Mouse (Mus musculus) lung, postnatal 4 days (tissue): ENCODE results near the gene Osbpl3.

Experiments used
- DNase-seq, 2 experiments: peaks; one replicate each; pipeline ENCODE4 v3.0.0; 2021

Osbpl3 gene

DNA sequence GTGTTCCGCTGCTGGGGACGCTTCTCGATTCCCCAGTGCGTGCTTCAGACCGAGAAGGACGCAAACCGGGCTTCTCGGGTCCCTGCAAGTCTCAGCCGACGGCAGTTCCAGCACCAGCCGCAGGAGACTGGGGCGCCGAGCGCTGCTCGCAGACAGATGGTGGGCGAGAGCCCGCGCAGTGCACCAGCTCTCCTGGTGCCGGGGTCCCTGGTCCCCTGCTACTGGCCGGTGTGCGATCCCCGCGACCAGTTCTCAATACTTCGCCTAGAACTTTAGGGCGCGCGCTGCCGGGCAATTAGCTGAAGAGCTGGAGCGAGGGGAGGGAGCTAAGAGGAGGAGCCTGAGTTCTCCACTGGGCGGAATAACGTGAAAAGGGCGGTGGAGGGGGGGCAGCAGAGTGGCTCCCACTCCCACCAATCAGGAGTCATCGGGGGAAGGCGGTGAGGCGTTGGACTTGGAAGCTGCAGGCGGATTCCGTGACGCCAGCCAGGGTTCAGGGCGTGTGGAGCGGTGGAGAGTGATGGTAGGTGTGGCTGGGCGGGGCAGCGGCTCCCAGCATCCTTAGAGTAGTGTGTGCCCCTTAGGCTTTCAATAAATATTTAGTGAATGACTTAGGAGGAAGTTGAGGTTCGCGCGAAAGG, at the start of gene Osbpl3:
Osbpl3 (minus strand) TSS at position 373 of the 641 bp plus-strand sequence.
- DNase-seq = peak; percentile 85 to 91

DNA sequence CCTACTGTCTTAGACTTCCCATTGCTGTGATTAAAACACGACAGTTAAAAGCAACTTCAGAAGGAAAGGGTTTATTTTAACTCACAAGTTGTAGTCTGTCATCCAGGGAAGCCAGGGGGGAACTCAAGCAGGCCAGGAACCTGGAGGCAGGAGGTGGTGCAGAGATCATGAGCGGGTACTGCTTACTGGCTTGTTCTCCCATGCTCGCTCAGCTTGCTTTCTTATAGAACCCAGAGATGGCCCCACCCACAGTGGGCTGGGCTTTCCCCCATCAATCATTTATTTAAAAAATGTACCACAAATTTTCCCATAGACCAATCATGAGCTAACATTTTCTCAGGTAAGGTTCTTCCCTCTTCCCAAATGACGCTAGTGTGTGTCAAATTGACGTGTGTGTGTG, 49.5 kb upstream of the Osbpl3 start:
- no peak for DNase-seq

DNA sequence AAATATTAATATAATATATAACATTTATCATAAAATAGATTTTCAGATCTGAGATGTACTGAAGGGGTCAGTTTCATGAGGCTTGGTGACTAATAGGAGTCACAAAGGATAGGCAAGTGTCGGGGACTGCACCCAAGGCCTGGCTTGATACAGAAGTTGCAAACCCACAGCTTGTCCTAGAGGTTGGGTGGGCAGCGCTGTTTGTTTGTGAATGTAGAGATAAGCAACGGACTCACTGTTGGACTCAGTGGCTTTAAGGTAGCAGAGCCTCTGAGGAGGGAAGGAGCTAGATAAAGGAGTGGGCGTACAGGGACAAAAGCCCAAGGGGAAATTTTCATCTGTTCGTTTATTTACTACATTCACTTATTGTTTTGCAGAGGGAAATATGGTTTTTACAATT, 48.7 kb upstream of the Osbpl3 start:
- no peak for DNase-seq

DNA sequence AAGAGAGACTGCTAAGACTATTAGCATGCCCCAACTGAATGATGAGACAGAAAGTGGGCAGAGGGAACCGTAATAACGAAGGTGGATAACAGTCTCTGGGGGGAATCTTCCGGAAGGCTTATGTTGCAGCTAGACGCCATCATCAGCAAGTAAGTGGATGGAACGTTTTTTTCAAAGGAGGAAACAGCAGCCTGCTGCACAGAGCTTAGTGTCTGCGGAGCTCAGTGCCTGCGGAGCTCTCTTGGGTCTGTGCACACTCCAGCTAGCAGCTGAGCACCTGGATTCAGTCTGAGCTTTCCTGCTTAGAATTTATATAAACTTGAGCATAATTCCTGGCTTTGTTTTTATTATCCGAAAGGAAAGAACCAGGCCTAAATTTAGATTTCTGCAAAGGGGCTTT, 47.8 kb upstream of the Osbpl3 start:
- DNase-seq = no peak

DNA sequence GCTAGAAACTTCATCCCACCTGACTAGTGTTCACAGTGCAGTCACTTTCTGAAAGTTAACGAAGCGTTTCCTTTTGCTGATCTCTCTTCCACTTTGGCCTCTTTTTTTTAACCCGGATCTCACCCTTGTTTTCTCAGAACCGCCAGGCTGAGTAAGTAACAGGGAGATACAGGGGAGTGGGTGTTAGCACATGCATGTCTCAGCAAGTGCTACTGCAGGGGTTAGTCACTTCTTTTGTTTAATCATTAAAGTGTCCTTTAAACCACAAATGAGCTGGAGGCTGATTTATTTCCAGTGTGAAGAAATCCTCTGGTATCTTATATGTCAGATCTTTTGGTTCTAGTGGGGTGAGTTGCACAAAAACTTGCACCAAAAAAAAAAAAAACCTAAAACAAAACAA, 47.0 kb upstream of the Osbpl3 start:
- no peak for DNase-seq

DNA sequence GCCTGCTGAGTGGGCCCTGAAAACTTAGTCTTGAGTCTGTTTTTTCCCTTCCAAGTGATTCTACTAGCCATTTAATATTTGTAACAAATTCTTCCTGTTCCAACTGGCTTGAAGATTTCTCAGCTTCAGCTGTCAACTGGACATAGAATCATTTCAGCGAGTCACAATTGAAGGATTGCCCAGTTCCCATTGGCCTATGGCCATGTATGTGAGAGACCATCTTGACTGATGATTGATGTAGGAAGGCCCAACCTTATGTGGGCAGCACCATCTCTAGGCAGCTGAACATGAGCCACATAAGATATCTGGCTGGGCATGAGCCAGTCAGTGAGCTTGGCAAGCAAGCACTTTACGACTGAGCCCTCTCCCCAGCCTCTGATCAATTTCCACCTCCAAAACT, 42.3 kb upstream of the Osbpl3 start:
- DNase-seq = no peak

DNA sequence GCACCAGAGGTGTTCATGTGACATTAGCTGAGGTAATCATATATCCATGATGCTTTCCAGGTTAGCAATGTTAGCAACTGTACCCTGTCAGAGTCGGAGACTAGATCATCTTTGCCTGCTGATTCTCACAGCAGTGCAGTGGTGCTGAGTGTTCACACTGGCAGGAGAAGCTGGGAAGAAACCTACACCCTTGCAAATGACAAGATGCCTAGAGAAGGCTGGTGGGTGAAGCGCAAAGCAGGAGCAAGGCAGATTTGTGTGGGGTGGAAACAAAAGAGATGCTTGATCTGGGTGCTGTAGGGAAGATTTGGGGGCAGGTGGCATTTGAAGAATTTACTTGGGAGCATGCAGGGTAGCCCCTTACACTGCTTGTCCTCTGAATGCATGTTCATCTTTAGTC, 34.5 kb upstream of the Osbpl3 start:
- no peak for DNase-seq

DNA sequence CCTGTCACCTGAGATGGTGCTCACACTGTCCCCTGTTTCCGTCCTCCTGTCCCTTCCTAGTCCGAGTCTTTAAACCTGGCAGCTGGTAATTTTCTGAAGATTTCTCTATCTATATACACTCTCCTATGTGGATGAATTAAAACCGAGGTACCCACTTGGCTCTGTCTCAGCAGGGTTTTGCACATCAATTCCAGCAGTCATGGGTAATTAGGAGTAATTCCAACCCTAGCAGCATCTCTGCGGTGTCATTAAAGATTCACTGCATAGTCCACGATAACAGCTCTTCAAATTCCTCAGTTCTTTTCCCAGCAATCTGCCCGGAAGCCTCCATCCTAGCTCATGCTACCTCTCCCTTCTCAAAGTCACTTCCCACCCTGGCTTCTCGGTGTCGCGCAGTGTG, 33.4 kb upstream of the Osbpl3 start:
- DNase-seq = no peak

DNA sequence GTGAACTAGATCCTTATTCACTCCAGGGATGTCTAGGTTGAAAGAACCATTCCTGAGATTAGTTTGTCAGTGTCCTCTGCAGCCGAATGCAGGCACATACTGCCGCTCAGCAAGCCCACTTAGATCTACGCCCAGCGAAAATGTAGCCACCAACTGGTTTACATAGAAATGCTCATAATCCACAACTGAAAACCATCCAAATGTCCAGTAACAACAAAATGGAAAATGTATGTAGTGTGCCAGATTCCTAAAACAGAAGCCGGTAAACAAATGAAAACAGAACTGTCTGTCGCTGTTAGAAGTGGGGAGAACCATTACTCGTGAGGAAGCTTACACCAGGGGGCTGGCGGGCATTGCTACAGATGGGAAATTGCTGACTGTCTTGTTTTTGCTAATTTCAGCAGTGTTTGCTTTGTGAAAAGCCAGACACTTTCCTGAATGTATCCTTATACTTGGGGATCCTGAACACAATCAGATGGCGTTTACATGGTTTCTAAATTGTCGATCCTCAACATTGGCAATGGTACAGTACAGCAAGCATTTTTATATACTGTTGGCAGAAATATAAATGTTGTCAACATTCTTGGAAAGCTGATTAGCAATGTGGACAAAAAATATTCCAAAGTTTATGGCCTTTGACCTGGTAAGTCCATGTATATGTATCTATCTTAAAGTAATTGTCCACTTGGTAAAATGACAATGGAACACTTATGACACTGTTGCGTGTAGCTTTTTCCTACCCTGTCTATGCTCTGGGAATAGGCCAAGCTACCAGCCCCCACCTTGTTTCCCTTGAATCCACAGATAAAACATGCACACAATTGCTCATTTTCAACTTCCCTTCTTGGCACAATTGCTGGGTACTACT, 30.3 kb upstream of the Osbpl3 start:
- DNase-seq = peak in 1 of 2 experiments; percentile 37

DNA sequence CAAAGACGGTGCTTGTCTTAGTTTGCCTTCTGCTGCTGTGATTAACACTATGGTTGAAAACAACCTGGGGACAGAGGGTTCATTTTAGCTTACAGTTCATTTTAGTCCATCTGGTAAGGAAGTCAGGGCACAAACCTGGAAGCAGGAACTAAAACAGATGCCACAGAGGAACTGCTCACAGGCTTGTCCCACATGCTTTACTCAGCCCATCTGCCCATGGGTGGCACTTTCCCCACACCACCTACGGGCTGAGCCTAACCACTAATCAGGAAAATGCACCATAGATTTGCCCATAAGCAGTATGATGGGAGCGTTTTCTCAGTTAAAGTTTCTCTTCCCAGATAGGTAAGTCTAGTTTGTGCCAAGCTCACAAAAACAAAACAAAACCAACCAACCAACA, 27.4 kb upstream of the Osbpl3 start:
- no peak for DNase-seq

DNA sequence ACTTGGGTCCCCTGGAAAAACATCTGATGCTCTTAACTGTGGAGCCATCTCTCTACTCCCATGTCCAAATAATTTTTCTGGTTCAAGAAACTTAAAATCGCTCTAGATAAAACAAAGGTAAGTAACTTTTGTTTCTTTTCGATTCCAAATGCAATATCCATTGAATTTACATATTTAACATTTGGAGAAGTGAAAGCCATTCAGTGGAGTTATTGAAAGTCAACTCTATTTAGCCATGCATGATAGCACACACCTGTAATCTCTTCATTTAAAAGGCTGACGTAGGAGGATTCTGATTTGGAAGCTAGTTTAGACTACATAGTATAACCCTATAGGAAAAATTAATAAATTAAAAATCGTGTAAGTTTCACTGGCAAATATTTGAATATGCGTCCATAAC, 25.5 kb upstream of the Osbpl3 start:
- DNase-seq = no peak

DNA sequence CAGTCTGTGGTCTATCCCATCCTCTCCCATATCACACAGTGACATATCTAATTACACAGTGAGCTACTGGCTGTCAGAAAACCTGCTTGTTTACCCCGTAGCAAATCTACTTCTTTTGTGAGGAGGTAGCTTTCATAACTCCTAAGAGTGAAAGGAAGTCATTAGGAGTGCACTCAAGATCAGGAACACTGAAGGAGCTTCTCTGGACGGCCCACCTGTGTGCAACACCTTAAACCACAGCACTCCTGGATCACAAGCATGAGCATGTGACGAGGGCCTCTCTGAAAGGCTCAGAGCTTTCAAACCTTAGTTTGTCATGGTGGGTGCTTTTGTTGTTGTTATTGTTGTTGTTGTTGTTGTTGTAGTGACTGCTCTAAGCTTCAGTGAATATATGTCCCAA, 10.4 kb upstream of the Osbpl3 start:
- peak in 1 of 2 experiments; percentile 22 for DNase-seq

DNA sequence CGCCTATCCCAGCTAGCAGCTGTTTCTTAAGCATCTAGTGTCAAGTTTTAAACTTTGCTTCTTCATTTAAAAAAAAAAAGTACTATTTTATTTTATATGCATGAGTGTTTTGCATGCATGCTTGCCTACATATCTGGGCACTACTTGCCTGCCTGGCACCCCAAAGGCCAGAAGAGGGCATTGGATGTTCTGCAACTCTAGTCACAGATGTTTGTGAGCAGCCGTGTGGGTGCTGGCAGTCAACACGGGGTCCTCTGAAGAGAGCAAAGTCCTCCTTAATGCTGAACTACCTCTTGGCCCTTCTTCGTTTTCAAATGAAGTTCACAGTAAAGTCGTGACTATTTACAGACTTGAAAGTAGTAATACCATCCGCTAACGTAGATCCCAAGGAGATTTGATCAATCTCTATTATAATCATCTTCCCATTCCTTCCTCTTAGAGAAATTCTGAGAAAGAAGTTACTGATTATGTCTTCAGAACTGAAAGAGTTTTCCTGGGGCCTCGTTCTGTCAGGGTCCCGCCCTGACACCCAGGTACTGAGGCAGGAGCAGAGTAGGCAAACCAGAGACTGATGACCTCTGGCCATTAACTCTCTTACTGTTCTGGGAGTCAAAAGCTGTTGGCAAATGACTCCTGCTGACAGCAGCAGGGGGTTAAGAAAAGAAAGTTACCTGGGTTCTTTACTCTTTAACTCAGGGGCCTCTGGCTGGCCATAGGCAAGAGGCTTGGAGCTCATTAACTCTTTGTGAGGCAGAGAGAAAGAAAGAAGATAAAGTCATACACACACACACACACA, 8.9 kb upstream of the Osbpl3 start:
- DNase-seq = no peak

DNA sequence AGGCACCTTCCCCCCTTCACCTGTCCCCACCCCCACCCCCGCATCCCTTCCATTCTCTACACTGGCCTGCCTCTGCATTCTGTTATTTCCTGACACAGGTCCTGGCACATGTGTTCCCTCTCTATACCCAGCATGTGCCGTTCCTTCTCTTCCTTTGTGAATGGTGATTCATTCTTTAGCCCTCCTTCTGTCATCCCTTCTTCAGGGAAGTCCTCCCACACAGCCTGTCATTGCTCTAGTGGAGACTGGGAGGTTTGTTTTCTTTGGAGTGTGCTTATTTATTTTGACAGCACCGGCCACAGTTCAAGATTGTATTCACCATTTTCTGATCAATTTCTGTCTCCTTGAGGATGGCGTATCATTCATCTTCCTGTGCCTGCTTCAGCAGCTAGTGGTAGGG, 6.0 kb upstream of the Osbpl3 start:
- no peak for DNase-seq

DNA sequence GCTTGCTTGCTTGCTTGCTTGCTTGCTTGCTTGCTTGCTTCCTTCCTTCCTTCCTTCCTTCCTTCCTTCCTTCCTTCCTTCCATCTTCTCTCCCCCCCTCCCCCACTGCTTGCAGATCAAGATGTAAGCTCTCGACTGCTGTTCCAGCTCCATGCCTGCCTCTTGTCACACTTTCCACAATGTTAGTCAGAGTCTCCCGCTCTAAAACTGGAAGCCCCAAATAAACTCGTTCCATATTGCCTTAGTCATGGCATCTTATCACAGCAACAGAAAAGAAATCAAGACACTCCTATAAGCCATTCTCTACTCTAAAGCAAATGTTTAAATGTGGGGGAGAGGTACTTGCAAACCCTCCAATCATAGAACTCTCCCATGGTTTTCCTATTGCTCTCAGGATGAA, 5.6 kb upstream of the Osbpl3 start:
- DNase-seq = no peak

DNA sequence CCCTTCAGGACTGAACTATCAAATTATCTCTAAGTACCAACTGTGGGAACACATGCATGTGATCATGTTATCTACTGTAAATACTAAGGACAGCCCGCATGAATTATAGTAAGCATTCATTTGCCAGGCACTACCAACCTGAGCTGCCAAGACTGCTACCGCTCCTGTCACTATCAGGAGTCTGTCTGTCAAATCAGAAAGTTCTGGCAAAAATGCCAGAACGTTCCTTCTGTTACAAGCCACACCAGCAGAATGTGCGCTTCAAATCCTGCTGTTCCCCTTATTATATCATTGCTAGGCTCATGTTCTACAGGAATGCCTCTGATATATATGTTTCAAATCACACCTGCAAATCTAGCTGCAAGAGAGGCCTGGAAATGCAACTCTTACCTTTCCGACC, 4.6 kb upstream of the Osbpl3 start:
- DNase-seq = no peak

DNA sequence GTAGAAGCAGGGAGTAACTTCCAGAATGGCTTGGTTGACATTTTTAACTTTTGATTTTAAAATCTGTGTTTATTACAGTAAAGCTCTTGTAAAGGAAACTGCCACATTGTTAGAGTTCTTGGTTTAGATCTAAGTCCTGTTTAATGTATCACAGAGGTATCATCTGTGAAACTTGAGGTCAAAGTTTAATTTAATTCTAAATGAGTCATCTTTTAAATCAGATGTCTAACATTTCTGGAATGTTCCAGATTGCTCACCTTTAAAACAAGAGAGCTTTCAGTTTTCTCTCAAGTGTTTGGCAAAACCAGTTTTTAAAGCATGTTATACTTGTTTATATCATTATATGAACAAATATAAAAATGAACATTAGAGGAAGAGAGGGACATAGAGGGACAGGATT, 4.2 kb upstream of the Osbpl3 start:
- no peak for DNase-seq

DNA sequence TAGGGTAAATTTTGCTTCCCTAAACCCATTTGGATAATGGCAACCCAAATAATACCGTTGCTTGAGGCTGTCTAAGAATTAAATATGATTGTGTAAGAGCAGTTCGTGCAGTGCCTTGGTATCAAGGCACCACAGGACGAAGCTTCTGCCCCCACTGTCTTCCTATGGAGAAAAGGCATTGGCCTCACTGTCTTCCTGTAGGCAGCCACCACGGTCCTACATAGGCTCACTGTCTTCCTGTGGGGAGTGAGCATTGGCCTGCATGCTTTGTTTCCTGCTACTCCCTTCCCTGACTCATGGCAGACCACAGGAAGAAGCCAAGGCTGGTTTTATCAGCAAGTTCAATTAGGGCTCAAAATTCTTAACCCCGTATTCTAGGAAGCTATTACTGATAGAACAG, 3.3 kb upstream of the Osbpl3 start:
- DNase-seq = no peak

DNA sequence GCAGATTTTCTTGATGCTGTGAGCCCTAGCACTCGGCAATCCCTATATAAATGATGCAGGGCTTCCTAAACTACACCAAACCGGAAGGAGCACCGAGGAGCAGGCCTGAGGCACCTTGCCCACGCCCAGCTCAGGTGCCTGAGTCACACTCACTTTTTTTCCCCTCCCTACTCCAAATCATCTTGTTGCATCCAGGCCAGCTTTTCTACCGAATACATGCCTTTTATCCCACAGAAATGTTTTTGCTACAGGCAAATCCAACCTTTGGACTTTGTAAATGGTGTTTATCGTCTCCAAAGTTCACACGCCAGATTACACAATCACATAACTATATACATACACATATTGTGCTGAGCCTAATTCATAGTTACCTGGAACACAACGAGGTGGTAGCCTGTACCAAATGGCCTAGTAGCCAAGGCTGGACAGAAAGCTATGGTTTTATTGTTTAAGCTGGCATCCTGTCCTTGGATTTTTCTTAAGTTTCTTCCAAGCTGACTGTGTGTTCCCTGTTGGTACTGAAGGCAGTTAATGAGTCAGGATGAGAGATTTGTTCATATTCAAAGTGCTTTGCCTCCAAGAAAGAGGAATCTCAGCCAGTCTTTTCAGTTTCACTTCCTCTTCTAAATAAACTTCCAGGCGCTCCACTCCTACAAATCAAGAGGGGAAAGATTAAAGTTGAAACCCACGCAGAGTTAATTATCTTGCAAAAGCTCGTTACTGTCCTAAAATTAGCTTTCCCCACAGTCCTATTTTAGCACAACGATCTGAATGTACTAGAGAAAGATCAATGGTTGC, 1.7 kb upstream of the Osbpl3 start:
- DNase-seq = no peak

DNA sequence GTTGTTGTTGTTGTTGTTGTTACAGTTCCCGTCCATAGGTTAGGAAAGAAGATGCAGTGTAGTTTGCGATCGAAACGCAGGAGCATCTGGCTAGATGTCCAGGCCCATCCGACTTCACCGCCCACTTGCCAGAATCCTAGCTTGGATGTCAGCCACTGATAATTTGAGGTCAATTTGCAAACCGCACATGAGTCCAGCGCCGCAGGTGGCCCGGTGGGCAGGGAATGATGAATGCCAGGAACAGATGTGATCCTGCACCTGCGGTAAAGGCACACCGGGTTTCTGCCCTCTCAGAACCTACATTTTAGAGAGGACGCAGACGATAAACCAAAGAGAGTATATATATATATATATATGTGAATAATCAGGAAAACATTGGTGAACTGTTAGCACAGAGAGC, 705 bp upstream of the Osbpl3 start:
- no peak for DNase-seq

DNA sequence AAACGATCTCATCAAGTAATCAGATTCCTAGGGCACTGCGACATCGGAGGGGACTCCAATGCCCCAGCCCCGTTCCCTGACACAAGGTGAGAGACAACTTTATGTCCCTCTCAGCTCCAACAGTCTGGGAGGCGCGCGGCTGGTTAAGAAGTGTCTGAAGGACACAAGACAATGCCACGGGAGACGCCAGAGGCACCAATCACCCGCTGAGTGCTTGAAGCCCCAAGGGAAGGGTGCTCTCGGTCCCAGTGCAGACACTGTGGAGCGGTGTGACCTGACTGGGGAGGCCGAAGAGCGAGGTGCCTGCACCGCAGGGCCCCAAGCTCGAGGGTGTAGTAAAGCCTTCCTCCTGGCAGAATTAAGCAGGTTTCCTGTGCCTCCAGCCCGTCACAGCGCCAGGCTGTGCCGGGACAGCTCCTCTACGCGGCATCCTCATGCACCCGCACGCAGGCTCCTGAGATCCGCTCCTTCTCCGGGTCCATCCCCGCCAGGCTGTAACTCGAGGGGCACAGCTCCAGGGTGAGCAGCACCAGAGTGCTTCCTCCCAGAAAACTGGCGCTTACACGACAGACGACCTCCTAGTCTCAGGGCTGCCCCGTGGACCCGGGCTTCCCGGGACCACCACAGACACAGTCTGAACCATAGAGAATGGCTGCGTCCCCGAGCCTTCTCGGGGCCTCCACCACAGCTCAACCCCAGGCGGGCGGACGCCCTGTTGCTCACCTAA, 736 bp downstream of the Osbpl3 start:
- peak; percentile 42 to 50 for DNase-seq

DNA sequence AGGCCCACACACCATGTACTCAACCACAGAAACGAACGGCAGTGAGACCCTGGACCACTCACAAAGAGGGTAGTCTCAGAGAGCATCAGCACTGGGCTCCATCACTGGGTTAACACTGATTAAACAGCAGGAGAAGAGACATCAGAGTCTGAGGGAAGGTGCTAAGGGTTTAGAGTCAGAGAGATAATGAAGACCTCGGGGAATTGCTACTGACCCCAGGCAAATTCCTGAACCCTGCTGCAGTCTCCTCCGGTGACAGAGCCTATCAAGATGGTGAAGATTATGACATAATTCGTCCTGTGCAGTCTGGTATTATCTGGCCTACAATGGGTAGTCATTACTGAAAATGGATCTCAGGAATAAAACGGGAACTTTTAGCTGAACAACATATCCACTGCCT, 2.4 kb downstream of the Osbpl3 start:
- DNase-seq = no peak
